Mouse (Mus musculus): ENCODE data around the gene 1700014D04Rik.
A peak's percentile ranks its signal among the peaks of the same experiment; 100 is the strongest.
"Not testable (repeated sequence)": the region's sequence is repeated elsewhere in the genome, so short reads cannot be mapped to it uniquely, and the experiment has no call there.

Gene 1700014D04Rik

DNA sequence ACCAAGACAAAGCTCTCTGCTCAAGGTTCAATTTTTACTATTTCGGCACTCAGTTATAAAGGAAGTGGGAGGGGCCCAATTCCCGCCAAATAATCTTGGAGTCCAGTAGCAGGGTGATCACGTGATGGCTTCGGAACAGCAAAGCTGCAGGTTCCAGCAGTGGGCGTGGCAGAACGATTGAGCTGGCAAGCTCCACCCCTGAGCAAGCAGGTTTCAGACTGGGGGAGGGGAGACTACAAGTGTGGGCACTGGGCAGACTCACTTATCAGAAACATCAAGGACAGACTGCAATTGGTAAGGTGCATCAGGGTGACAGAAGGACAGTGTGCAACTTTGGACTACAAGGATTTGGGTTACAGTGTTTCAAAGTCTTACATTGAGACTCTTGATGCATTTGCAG, 12.2 kb downstream of the 1700014D04Rik start:
- not testable (repeated sequence) for DNase-seq

- DNase-seq: no peak
Observed at GRCm38 (mm10) chr13:59733936-59734335, 12.6 kb downstream of the 1700014D04Rik start.

GRCm38 (mm10) chr13:59731652-59732051, 14.9 kb downstream of the 1700014D04Rik start, which contains the start of gene Spata31d1d:
Gene Spata31d1d (minus strand): TSS chr13:59731752.
- no peak for DNase-seq

DNA sequence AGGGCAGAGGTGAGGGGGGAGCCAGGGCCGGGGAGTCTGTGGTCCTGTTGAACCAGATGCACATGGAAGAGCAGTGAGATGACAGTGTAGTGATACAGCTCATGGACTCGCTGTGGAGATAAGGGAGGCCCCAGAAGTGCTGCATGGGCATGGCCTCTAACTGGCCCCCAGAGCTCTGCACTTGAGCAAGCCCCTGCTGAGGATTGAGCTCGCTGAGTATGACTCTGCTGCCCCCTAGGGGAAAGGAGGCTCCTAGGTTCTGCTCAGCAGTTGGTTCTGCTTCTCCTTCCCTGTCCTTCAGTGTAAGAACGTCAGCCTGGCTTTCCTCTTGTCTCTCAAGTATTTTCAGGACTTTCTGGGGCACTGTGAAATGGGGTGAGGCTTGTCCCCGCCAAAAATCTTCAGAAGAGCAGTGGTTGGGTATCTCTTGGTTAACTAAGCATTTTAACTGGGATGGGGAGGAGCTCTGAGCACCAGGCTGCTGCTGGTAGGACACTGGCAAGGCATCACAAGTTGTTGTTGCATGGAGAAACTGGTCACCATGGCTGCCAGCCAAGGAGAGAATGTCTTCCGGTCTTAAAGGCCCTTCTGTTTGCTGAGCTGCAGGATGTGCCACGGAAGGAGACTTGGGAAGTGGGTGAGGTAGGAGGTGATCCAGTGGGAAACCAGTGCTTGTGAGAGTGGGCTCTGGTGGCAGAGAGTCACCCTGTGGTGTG, 18.0 kb downstream of the 1700014D04Rik start:
- peak; percentile 81 for DNase-seq

DNA sequence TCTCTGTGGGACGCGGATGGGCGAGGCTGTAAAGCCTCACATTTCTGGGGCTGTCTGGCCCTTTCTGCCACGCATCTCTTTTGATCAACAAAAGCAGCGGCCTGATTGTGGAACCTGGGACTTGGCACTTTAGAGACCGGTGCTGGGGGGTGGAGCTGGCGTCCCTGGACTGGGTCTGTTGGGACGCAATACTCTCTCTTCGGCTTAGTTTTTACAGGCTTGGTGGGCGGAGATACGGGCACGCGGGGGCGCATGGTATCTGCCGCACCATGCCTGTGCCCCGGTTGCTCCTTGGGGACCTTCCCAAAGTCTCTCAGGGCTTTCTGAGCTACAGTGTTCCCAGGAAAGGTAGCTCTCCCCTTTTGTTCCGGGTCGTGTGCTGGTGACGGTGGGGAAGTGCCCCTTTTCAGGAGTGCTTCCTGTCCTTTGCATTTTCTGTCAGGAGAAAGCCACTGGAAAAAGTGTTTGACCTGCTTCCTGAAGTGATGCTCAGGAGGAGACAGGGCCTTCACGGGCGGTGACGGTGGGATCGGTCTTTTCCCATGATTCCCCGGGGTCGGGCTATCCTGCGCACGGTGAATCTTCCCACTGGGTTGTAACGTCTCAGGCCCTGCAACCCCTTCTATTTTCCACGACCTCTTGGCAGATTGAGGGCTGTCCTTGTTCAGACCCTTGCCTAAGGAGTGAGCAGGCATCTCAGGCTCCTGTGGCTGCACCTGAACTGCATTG, 20.2 kb downstream of the 1700014D04Rik start:
- no peak for DNase-seq

GRCm38 (mm10) chr13:59722089-59722488, 24.5 kb downstream of the 1700014D04Rik start:
- not testable (repeated sequence) for DNase-seq

DNA sequence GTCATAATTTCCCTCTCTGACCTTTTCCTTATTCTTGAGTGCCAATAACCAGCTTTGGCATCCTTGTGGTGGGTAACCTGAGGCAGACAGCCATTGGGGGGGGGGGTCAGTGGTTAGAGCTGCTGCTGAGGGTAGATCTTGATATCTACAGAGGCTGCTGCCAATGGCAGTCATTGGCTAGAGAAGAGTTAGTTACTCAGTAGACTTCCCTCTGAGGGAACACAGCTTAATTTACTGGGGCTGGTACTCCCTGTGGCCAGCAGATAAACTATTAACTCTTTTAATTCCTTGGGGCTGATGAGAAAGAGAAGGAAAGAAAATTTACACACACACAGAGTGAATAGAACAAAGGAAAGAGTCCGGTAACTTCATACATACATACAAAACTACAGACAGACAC, 27.1 kb downstream of the 1700014D04Rik start:
- no peak for DNase-seq

GRCm38 (mm10) chr13:59718857-59719440, 27.6 kb downstream of the 1700014D04Rik start:
- not testable (repeated sequence) for DNase-seq

GRCm38 (mm10) chr13:59713710-59714109, 32.8 kb downstream of the 1700014D04Rik start:
- no peak for DNase-seq

DNA sequence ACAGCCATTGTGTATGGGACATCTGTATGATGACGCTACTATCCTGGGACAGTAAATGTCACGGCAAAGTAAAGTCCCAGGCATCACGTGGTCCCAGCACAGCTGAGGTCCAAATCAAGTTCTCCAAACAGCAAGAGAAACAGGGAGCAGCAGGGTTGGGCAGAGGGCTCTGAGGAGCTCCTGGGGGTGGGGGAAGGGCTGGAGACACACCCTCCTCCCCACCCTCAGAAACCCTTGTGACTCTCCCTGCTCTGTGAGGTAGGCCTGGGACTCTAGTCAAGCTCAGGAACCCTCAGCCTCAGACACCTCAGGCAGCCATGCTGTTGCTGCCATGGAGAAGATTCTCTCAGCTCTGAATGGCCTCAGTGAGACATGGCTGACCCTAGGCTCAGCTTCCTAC, 34.6 kb downstream of the 1700014D04Rik start, which contains the start of gene Spata31d1b:
Spata31d1b (plus strand) TSS at position 301 of the 400 bp plus-strand sequence.
- not testable (repeated sequence) for DNase-seq

DNA sequence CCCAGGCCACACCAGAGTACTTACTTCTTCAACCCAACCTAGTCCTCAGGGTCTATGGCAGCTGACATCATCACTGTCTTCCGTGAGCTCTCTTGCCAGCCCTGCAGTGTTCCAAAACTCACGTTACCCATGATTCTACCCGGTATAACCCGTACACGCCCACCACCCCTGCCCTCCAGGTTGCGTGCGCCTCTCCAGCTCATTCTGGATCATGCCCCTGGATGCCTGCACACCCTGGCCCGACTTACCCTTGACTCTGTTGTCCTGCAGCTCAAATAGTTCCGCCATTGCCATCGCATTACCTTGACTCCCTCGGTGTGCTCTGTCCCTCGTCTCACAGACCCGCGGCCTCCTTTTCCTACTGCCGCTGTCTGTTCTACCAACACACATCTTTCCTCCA, 36.3 kb downstream of the 1700014D04Rik start, which contains the start of gene Spata31d1a:
Spata31d1a (minus strand) TSS at position 101 of the 400 bp plus-strand sequence.
- DNase-seq: no peak

GRCm38 (mm10) chr13:59704562-59704961, 42.0 kb downstream of the 1700014D04Rik start:
- DNase-seq: no peak

- no peak for DNase-seq
Observed at GRCm38 (mm10) chr13:59703514-59703913, 43.0 kb downstream of the 1700014D04Rik start.

- not testable (repeated sequence) for DNase-seq
Observed at GRCm38 (mm10) chr13:59700137-59700536, 46.4 kb downstream of the 1700014D04Rik start.

GRCm38 (mm10) chr13:59699131-59699530, 47.4 kb downstream of the 1700014D04Rik start:
- DNase-seq: no peak

DNA sequence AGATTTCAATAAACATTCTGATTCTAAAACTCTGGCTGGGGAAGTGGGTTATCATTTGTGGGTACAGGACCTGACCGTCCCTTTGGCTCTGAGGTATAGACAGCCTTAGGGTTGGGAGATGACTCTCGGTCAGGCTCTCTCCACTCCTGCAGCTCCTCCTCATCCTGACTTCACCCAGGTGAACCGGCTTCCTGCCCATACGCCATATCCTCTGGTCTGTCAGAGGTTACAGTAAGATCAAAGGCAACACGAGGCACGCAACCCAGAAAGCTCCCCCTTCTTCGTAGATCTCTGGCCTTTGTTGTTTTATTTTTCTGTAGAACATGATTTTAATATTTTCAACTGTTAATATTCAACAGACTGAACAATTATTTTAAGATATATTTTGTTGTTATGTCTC, 50.8 kb downstream of the 1700014D04Rik start:
- DNase-seq: no peak

- DNase-seq: no peak
Observed at GRCm38 (mm10) chr13:59694008-59694407, 52.5 kb downstream of the 1700014D04Rik start, which contains the start of gene 4921517D22Rik. Gene 4921517D22Rik (minus strand): TSS chr13:59694108.

DNA sequence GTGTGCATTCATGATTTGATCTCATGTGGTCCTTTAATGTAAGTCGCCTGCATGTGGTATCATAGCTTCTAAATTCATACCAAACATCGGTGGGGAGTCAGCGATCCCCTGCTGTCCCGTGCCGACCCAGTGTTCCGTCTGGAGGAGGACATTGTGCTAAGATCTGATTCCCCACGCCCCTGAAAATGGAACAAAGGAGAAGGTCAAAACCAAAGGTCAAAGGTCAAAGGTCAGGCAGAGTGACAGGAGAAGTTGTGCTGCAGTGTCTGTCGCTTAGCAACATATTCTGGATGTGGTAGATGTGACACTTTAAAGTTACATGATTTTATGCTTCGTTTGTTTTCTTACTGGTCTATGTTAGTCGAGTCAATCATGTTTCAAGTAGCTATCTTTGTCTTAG, 55.1 kb downstream of the 1700014D04Rik start:
- DNase-seq: no peak
